Mouse (Mus musculus) testis, postnatal 14 days (tissue): ENCODE measurements around the gene Tshz2.

Experiments used
- DNase-seq: peaks from one replicate; pipeline ENCODE4 v3.0.0; 2021; ENCODE audit warnings: low spot score

Gene Tshz2

DNA sequence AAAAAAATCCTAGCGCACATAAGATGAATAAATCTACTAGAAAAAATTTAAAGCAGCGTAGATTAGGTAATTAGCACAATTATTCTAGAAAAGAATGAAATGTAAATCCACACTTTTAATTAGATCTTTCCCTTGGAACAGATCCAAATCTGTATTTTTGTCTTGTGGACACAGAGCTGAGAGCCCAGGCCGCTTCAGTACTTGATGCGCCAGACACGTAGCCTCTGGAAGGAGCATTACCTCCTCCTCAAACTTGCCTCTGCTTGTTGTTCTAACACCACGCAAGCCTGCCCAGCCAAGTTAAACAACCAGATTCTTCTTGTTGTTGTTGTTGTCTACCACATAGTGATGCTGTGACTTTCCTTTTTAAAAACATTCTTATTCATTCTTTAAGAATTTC, 310.9 kb downstream of the Tshz2 start:
- no peak for DNase-seq

DNA sequence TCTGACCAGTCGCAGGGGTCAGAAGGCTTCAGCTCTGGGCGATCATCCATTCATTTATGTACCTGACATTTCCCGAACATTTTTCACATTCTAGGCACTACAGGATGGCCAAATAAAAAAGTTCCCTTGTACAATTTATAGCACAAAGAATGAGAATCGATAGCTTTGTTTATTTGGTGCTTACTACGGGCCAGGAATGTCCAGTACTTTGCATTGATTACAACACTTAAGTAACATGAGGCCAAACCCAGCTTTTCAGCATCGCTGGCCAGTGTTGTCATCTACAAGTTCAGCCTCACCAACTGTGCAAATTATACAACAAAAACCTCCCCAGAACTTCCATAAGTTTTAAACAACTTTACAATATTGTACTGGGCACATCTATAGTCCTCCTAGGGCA, 315.3 kb downstream of the Tshz2 start:
- DNase-seq: no peak

- DNase-seq: no peak
These were observed 318.2 kb downstream of the Tshz2 start for GRCm38 (mm10) chr2:169951041-169951440.

DNA sequence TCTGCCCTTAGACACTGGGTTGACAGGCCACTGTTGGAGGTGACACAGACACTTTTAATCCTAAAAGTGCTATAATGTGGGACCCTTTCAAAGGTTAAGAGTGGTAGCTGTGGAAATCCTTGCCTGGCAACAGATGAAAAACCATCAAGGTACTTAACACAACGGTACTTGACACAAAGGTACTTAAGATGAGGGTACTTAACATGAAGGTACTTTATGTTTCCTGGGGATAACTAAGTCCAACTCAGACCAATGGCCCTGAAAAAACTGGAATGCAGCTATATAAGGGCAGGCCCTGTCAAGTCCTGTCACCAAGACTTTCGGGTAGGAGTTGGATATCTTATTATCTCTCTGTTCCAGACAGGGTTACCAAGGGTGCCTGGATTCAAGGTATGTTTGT, 320.2 kb downstream of the Tshz2 start:
- DNase-seq: no peak

GRCm38 (mm10) chr2:169958736-169959573, 326.1 kb downstream of the Tshz2 start:
- no peak for DNase-seq

DNA sequence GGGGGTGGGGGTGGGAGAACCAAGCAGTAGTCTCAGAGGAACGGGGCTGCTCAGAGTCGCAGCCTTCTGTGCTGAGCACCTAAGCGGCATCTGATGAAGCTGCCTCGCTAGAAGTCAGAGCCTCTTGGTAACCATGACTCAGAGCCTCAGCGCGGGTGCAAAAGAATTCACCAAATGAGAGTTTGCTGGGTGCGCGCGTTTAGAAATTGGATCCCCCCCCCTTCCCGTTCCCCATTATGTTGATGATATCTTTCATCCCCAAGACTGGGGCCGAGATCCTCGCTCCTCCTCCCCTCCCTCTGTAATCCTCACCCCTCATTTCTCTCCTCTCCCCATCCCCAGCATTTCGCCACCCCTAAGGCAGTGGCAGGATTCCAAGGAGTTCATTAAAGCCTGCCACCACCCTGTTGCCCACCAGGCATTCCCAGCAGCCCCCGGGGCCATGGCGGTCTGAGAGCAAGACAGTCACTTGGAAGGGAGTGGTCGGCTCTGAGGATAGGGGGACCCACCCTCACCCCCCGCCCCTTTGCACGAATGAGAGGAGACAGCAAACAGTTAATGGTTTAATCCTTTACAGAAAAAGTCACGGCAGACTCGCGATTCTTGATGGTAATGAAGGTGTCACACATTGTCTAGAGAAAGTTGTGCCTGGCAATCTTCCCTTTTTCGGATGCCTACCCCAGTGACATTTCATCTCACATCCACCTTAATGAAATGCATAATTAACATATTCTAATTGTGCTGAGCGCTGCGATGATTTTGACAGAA, 328.8 kb downstream of the Tshz2 start:
- DNase-seq: no peak

DNA sequence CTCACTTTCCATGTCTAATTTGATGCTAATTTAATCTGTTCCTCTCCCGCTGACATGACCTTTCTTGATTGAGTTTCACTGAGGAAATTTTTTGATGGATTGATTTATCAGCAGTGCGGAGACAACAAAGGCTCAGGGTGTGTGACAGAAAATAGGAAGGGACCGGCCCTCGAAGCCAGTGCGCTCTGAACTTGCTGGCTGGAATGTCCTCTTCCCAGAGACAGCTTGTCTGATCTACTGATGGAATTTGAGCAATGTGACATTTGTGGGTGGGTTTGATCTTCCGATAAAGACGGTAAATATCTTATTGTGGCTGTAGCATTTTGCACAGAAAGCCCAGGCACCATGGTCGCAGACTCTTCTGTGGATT, 329.4 kb downstream of the Tshz2 start:
- no peak for DNase-seq

DNA sequence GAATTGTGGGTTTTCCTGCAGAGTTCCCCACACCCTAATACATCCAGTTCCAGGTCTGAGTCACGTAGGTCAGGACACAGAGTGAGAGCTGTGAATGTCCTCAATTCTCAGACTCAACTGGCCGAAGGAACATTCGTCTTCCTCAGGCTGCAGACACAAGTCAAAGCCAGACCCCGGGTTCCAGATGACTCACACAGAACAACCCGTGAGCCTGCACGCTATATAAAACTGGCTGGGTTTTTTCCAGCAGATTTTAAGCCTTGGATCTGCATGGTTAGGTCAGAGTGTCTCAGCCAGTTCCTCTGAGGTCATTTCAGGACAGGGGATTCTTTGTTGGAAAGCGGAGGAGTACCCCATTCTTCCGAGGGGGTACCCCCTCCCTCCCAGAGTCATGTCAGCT, 330.0 kb downstream of the Tshz2 start:
- DNase-seq: no peak

DNA sequence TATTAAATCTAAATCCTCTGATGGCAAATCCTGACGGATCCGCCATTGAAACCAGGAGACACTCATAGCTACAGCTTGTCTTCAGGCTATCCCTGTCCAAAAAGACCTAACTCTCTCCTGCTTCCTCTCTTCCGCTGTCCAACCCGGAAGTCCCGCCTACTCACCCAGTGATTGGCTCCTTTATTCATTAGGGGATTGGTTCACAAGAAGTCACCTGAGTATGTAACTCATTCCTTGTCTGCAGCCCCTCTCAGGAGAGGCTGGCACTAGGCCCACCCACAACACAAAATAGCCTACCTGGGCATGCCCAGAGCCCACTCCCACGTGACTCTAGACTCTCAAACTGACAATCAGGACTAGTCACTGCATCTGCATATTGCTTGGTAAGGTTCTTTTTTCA, 337.7 kb downstream of the Tshz2 start:
- DNase-seq: peak; percentile 85

- DNase-seq: no peak
These were observed 350.1 kb downstream of the Tshz2 start for GRCm38 (mm10) chr2:169982925-169983324.

DNA sequence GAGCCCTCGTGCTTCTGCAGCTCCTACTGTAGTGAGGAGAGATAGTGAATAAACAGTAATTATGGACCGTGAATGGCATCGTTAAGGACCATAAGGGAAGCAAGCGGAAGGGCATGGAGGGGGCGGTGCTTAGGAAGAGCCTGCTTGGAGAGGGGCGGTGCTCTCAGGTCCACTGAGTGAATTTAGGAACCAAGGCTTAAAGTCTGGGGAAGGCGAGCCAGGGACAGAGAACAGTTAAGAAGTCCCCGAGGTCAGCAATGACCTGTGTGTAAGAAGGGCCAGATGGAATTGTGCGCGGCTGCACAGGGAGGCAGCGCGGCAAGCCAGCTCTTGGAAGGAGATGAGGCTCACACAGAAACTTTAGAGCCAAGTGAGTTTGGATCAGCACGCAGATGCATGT, 354.4 kb downstream of the Tshz2 start:
- DNase-seq: no peak

DNA sequence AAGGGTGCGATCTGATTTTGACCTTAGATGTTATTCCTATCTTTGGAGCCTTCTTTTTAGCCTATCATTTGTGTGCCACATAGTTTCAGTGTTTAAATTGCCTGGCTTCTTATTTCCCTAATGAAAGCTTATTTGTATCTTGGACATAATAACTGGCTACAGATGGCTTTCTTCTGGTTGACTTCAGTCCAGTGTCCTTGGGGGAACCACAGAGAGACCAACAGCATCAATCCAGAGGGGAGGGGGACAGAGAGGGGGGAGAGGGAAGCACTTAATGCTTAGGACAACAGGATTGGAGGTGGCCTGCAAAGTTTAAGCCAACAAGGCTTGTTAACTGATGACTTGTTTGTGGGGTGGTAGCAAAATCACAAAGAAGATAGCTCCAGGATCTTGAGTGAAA, 356.4 kb downstream of the Tshz2 start:
- DNase-seq: no peak

GRCm38 (mm10) chr2:169990991-169991390, 358.2 kb downstream of the Tshz2 start:
- no peak for DNase-seq

DNA sequence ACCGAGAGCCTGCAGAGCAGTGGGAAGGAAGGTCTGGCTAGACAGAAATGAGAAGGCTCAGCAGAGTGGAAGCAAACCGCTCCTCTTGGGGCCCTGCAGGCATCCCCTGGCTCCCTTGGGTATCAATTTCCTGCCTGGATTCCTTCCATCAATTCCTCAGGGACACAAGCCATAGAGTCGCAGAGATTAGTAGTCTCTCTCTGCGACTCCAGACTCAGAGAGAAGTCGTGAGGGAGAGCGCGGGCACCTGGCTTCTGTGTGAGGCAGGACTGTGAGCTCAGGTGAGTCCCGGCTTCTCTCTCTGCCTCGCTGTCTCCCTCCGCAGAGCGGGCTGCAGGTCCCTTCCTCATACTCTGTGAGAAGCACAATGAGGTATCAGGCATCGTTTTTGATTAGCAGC, 363.2 kb downstream of the Tshz2 start:
- no peak for DNase-seq

DNA sequence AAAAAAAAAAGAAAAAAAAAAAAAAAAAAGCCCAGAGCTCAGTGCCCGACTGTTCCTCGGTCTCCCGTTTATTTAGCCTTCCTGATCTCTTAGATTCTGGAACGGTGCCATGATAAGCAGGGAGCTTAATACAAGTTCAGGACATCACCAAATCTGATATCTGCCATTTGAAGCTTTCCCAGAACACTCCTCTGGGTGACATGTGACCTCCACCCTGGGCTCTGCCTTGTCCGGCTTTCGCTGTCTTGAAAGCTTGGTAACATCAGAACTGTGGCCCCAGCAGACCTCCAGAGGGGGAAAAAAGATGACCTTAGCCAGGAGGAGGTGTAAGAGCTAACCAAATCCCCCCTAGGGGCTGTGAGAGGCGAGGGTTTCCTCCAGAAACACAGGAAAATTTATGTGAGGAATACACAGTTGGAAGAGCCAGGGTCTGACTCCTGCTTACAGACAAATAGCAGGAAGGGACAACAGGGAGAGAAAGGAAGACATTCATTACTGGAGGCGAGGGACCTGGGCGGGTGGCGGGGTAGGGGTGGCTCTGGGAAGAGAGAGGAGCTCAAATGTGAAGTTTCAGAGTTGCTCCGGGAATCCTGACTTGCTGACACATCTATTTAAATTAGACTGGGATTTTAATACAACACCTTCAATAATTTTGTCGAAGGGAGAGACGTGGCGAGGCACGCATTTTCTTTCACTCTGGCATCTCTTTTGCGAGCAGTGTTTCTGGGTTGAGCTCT, 363.9 kb downstream of the Tshz2 start:
- no peak for DNase-seq

DNA sequence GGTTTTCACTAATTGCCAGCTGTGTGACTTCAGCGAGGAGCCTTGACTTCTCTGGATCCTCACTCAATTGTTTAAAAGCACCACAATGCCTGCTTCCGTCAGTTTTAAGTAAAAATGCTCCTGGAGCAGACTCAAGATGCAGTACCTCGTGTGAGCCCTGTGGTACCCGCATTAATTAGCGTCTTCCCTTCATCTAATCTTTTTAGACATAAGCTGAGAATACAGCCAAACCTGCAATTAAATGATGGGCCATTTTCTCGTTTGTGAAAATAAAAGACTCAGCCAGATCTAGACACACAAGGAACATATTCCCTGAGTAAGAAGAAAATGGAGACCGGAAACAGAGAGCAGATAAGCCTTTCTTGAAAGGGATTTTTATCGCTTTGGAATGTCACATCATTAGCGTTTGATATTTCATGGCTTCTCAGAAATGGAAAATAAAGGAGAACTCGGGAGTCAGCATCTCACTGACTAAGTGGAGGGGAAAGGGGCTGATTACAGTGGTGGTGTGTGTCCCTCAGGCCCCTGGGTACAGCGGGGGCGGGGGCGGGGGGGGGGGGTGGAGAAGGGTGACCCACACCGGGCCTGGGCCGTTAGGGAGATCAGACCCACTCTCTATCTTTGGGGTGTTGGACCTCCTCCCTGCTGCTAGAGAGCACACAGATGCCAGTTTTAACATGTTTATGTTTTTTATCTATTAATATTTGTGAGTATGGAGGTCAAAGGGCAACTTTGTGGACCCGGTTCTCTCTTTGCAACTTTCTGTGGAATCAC, 364.6 kb downstream of the Tshz2 start:
- no peak for DNase-seq

- DNase-seq: no peak
These were observed 366.1 kb downstream of the Tshz2 start for GRCm38 (mm10) chr2:169998878-169999337.

DNA sequence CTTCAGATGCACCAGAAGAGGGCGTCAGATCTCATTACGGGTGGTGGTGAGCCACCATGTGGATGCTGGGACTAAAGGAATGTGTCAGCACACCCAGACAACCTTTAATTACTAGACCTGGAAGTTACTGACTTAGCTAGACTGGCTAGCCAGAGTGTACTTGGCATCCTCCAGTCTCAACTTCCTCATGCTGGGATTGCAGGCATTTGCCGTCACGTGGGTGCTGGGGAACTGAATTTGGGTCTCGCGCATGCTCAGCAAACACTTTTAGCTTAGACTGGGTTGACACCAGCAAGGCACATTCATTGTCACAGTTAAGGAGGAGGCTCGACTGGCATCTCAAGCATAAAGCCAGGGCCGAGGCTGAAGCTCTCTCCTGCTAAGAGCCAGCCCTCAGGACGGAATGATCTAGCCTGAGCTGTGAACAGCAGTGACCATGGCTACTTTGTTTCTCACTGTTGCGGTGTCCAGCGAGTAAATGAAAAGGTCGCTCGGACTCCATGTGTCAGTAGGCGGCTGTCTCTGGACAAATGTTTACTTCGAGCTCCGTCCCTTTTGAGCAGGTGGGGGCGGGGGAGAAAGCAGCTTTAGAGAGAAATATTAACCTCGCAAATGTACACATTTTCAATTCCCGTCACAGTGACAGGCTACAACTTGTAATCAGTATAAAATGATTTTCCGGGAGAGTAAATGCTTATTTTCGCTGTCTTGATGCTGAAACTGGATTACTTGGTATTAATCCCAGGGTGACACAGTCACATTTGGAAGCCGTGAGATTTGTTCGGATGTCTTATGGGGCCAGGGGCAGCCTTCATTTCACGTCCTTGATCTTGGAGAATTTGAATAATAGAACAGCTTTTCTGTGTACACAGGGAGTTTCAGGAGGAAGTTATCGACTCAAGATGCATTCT, 370.0 kb downstream of the Tshz2 start:
- peak; percentile 77 for DNase-seq

- peak; percentile 54 for DNase-seq
These were observed 370.9 kb downstream of the Tshz2 start for GRCm38 (mm10) chr2:170003666-170004065.

GRCm38 (mm10) chr2:170006829-170007228, 374.0 kb downstream of the Tshz2 start:
- peak; percentile 56 for DNase-seq

- no peak for DNase-seq
These were observed 374.7 kb downstream of the Tshz2 start for GRCm38 (mm10) chr2:170007426-170007958.
